Mouse (Mus musculus): ENCODE results near the gene Vax2.

Gene Vax2

GRCm38 (mm10) chr6:83768485-83768884 lies 57.4 kb downstream of the Vax2 start:
- DNase-seq, result no peak

- no peak for DNase-seq
Measured at GRCm38 (mm10) chr6:83774126-83774525, 63.1 kb downstream of the Vax2 start.

DNA sequence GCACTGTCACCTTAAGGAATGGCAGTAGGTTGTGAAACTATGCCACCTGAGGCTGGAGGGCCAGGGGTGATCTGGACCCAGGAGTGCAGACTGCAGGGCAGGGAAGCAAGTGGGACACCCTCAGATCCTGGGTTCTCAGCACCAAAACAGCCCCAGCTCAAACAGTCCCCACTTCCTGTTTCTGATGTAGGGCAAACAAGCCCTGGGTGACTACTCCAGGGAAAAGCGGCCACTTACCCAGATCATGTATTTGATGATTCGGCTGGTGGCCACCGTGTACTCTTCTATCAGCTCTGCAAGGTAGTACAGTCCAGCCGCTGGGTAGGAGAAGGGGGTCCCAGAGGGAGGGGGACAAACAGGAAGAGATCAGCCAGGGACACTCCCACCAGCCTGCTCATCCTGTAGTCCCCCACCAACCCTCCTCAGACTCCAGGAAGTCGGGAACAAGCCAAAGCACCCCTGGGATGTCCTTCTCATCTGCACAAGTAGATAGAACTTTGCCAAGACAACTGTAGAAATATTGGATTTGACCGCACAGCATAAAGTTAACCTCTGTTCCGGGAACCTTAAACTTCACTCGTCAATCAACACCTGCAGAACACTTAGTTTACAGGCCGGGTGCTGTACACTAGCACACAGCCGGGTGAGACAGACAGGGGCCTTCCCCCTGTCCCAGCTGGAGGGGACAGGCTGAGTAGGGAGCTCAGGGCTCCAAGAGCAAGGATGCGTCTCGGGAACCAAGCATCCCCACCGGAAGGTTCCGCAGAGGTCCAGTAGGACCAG lies 63.9 kb downstream of the Vax2 start:
- no peak for DNase-seq

GRCm38 (mm10) chr6:83775638-83776293 lies 64.7 kb downstream of the Vax2 start, which contains the start of gene Tex261:
Gene Tex261, minus strand, starts transcription at chr6:83775813.
- DNase-seq, result peak; percentile 92

DNA sequence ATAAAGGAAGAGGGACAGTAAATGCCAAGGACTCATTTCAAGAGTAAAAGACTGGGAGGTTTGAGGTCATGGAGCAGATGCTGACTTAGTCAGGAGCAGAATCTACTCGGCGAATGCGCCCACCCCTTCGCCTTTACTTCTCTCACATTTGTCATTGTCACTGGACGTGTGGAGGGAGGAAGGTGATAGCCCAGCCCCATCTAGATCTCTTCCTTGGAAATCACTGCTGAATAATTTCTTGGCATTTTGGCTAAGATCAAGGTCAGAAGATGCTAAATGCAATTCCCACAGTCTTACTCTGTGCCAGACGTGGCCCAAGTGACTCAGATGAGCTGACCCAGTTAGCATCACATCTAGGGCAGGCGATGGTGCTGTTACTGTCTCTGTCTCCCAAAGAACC lies 67.2 kb downstream of the Vax2 start:
- DNase-seq, result no peak

DNA sequence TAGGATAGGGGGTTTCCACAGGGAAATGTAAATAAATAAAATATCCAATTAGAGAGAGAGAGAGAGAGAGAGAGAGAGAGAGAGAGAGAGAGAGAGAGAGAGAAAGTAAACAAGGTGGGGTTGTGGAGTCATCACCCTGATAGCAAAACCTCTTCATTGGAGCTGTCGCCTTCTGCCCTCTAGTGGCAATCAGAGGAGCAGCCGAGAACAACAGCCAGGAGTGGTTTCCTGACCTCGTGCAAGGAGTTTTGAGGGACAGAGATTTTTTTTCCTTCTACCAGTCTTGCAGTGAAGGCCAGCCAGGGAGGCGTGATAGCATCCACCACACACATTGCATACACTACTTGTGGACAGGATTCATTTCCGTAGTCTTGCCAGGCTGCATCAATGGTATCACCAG lies 68.0 kb downstream of the Vax2 start:
- DNase-seq, result no peak

DNA sequence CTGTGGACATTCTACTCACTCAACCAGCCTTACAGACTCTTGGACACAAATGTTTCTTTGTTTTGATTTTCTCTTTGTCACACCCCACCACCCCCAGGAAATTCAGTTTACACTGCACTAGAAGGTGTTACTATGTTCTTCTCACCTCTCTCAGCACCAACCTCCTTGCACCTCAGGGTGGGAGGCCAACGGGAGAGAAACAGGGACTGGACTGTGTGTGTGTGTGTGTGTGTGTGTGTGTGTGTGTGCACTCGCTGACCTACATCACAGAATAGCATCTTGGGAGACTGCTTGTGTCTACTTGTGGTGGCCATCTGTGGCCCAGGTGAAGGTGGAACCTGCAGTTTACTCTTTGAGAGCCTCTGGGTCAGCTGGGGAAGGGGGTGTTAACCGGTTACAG lies 75.4 kb downstream of the Vax2 start:
- DNase-seq, result no peak

All from right cerebral cortex, postnatal 25 days (tissue).